Mouse (Mus musculus) layer of hippocampus, postnatal 14 days (tissue): ENCODE data around the gene Srp14. TPM values are rescaled to one million over a fixed set of nuclear protein-coding genes. Genes with fewer than 3 reads are reported as not detected.

Source experiments
- DNase-seq, 2 experiments: peaks; one replicate each; pipeline ENCODE4 v3.0.0; 2021 to 2022; ENCODE audit warnings: low spot score in 2 of 2, mixed read lengths in 1 of 2
- total RNA-seq, 2 experiments: library from RNA; stranded (reverse); gene quantifications; 2 replicates each; pipeline ENCODE4 v1.2.3; 2021

Gene Srp14
- total RNA-seq, 2 experiments from 2014 or later = 169 to 184 TPM

DNA sequence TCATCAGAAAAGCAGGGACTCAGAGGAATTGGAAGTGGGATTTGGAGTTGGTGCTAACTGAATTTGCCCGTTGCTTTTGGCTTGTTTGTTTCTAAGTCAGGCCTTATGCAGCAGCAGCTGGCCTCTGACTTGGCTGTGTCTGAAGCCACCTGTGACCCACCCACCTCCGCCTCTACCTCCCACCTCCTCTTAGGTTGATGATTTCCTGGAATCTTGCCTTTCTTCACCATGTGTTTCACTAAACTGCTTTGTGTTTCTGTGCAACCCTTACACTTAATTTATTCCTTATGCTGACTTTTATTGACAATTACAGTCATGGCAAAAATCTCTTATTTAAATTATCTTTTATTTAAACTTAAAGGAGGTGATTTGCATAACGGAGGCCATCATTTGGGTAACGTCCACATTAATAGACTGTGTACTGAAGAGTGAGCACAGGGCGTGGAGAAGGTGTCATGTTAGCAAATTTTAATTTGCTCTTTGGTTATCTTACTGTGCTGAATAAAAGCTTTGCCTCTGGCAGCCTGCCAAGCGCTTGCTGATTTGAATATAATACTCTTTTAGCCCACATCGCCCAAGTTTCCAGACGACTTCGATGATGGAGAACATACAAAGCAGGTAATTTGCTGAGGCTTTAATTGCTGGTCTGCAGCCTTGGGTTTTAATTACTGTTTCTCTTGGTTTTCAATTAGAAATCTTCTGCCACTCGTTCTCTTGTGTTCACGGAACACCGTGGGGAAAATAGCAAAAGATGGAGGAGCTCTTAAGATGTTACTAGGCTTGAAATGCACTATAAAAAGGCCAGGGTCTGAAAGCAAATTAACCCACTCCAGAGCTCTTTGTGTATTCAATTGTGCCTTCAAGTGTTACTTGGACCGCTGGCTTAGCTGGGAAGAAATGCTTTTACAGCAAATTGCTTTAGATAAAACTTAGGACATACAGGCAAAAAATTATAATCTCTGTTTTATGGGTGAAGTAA lies 33.5 kb downstream of the Srp14 start:
- DNase-seq = no peak

DNA sequence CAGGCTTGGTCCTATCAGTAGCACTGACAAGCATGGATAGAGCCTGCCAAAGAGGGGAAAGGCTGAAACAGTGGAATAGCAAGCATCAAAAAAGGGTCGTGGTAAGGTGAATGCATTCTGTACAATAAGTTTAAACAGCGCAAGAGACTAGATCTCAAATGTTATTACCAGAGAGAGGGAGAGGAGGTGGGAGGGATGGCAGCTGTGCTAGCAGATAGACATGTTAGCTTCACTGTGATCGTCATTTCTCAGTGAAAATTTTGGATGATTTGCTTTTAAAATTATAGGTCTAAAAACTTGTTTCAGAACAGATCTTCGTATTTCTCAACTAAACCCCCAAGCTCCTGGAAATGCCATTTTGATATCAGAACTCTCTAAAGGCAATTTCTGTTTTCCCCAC lies 36.8 kb downstream of the Srp14 start:
- no peak for DNase-seq

DNA sequence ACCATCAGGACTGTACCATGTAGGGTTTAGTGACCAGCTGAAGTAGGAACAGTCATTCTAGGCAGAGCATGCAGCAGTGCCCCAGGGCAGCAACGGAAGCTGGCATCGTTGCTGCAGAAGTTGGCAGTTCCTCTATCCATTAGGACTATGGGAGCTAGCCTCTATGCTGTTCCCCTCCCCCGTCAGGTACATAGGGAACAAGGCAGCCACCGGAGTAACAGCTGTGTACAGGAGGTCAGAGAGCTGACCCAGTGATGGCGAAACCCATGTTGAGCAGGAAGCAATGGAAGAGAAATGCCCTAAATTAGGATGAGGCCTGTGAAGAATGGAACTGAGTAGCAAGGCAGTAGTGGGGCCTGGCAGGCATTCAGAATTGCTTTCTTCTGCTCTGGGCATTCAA lies 37.3 kb downstream of the Srp14 start:
- no peak for DNase-seq

GRCm38 (mm10) chr2:118431589-118431988 lies 47.9 kb downstream of the Srp14 start:
- no peak for DNase-seq

- no peak for DNase-seq
These were observed 48.9 kb downstream of the Srp14 start for GRCm38 (mm10) chr2:118430630-118431029.

DNA sequence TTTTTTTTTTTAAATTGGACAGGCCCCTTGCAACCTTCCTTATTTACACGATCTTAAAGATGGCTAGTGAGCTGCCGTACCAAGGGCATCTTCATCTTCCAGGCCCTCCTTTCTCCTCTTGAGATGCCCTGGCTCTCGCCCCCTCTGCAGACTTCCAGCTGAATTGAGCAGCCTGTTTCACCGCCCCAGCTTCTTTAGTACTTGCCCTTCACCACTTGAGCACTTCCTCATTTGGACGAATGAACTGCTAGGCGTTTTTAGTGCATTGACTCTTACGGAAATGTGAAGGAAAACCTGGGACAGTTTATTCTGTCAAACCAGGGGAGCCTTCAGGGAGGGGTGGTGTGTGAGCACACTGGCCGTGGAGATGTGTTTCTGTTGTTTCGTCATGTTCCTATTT lies 50.2 kb downstream of the Srp14 start:
- no peak for DNase-seq

DNA sequence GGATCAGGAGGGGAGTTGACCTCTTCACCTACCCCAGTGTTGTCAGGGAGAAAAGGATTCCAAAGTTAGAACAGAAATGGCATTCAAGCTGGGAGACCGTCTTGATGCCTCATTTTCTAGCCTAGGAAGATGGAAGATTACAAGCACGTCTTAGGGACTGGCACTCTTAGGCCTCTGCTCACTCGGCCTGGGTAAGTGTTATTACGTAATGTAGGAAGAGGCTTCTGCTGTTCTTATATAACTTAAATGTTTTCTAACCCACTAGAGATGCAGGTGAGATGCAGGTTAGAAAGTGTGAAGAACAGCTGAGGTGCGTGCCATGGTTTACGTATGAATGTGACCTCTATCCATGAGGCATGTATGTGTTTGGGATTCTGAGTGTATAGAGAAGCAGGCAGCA lies 51.2 kb downstream of the Srp14 start:
- DNase-seq = no peak

Other genes starting within 250 kb of the Srp14 start
- 1 to 10 TPM in 1 of 2 experiments, under 1 TPM in 1; 0.81 to 1.3 TPM for gene Fsip1, start 222.7 kb downstream of the Srp14 start, total RNA-seq
- gene Gpr176, start 106.3 kb downstream of the Srp14 start, total RNA-seq = 10 to 100 TPM; 14.0 to 14.4 TPM
- gene Eif2ak4, start 91.1 kb downstream of the Srp14 start, total RNA-seq = 10 to 100 TPM; 24.5 to 26.9 TPM
- 1 to 10 TPM; 5.2 to 6.7 TPM for gene Bmf, start 70.0 kb upstream of the Srp14 start, total RNA-seq
- gene Bub1b, start 118.5 kb upstream of the Srp14 start, total RNA-seq = 1 to 10 TPM; 2.7 to 2.9 TPM
- gene Pak6, start 183.6 kb upstream of the Srp14 start, total RNA-seq = 10 to 100 TPM; 67.8 to 75.1 TPM
- 1 to 10 TPM; 9.4 to 10.0 TPM for gene Ankrd63, start 224.3 kb upstream of the Srp14 start, total RNA-seq
- 1 to 10 TPM; 2.1 to 2.7 TPM for gene Plcb2, start 248.7 kb upstream of the Srp14 start, total RNA-seq